Mouse (Mus musculus) olfactory bulb, adult 2 months (tissue): Measurements from ENCODE around the gene Olfr1098. TPM values are rescaled to one million over a fixed set of nuclear protein-coding genes. Genes with fewer than 3 reads are reported as not detected.

Experiments
- H3K27ac ChIP-seq: fragments of 200-500 bp; 2 replicates; pipeline ENCODE4 v1.5.1; 2012; ENCODE audit warnings: low read depth, low read length; ENCODE audit not compliant: insufficient read depth
- H3K4me1 ChIP-seq: fragments of 200-500 bp; 2 replicates; pipeline ENCODE4 v1.6.1; 2012; ENCODE audit warnings: low read length; ENCODE audit not compliant: control insufficient read depth, insufficient read depth
- H3K4me3 ChIP-seq: fragments of 200-500 bp; 2 replicates; pipeline ENCODE4 v1.5.1; 2012; ENCODE audit warnings: mild to moderate bottlenecking, low read depth, low read length, moderate library complexity; ENCODE audit not compliant: insufficient read depth
- CTCF ChIP-seq: fragments of 200-500 bp; IDR thresholded peaks from 2 replicates; pipeline ENCODE4 v1.5.1; 2012; ENCODE audit warnings: low read depth, mild to moderate bottlenecking, low read length, moderate library complexity; ENCODE audit not compliant: insufficient read depth
- POLR2A ChIP-seq: fragments of 200-500 bp; IDR thresholded peaks from 2 replicates; pipeline ENCODE4 v1.6.1; 2012; ENCODE audit warnings: mild to moderate bottlenecking, low read depth, low read length, moderate library complexity; ENCODE audit not compliant: insufficient read depth
- WGBS: fragments of 180-500 bp; shearing (Covaris S2); methylation state at CpG from one replicate; pipeline ENCODE4 v1.1.7; 2018; 5-methylcytosine and 5-hydroxymethylcytosine counted together
- polyA plus RNA-seq: library from polyadenylated mRNA; stranded (reverse); fragments of >200 nt; gene quantifications from 2 replicates; pipeline ENCODE4 v1.2.4, GENCODE M21; 2012; ENCODE audit warnings: low replicate concordance; ENCODE audit not compliant: missing spikeins, insufficient read depth, insufficient read length

Olfr1098 gene
- polyA plus RNA-seq: not detected in 2 replicates

DNA sequence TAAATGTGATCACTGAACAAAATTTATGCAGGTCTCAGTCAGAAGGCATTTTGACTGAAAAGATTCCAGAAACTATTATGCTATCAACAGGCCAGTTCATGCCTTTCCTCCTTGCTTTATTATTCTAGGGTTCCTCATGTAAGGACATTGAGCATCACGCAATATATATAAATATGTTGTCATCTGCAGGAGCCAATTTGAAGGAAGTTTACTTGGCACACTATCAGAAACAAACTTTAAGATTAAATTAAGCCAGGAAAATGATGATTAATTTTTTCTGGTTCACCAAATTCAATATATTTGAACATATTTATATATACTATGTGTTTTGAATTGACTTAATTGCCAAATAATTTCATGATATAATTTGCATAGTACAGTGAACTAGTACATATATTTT lies at the start of gene Olfr1098:
TSS of gene Olfr1098 (minus strand) at position 101 of the 400 bp plus-strand sequence.
- H3K4me3 ChIP-seq: no peak within 1 kb of the TSS
- H3K27ac ChIP-seq: no peak within 1 kb of the TSS
- TF ChIP-seq POLR2A (no peak), CTCF (no peak)
- WGBS: 88% methylated on average over 1 of the region's 1 CpGs
- H3K4me1 ChIP-seq: no peaks in the 10 kb centered on the region

DNA sequence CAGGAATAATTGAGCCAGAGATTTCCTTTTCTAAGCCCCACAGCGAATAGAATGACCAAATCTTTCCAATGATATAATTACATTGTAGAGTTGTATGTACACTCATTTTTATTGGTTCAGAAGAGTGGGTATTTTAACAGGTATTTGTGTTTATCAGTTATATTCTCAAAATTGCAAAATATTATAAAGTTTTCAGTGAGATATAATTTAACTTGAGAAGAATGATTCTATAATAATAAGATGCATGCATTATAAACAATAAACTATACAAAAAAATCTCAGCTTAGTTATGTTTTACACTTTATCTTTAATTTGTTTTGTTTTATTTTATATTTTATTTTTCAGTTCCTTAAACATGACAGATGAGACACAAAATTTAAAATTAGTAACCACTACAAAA lies 36.2 kb upstream of the Olfr1098 start, which contains the start of gene Olfr1099:
TSS of gene Olfr1099 (minus strand) at position 101 of the 400 bp plus-strand sequence.
- no peaks in the 10 kb centered on the region for H3K4me1 ChIP-seq
- H3K4me3 ChIP-seq: no peak within 1 kb of the TSS
- no peak within 1 kb of the TSS for H3K27ac ChIP-seq
- 75% methylated on average over 1 of the region's 1 CpGs for WGBS
- TF ChIP-seq POLR2A (no peak), CTCF (no peak)

GRCm38 (mm10) chr2:86926557-86926956 lies 2.2 kb upstream of the Olfr1098 start:
- no peak overlapping the region for H3K27ac ChIP-seq
- H3K4me1 ChIP-seq: no peaks in the 10 kb centered on the region
- TF ChIP-seq POLR2A: no peak
- TF ChIP-seq CTCF: no peak
- no peak overlapping the region for H3K4me3 ChIP-seq

DNA sequence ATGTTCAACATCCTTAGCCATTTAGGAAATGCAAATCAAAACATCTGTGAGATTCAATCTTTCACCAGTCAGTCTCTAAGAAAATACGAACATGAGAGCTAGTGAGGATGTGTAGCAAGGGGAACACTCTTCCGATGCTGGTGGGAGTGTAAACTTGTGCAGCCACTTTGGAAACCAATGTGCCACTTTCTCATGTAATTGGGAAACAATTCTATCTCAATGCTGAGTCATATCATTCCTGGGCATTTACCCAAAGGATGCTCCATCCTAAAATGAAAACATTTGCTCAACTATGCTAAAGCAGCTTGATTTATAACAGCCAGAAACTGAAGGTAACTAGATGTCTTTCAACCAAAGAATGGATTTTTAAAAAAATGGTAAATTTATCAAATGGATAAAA lies 18.7 kb downstream of the Olfr1098 start:
- H3K27ac ChIP-seq: no peak overlapping the region
- H3K4me1 ChIP-seq: no peaks in the 10 kb centered on the region
- no peak for TF ChIP-seq CTCF
- no peak for TF ChIP-seq POLR2A
- no peak overlapping the region for H3K4me3 ChIP-seq
- WGBS: 85% methylated on average over 2 of the region's 2 CpGs

GRCm38 (mm10) chr2:86892116-86892515 lies 32.2 kb downstream of the Olfr1098 start, which contains the start of gene Olfr1097:
Gene Olfr1097, minus strand, starts transcription at chr2:86892216.
- Histone ChIP-seq H3K4me1 (no peaks in the 10 kb centered on the region), H3K4me3 (no peak within 1 kb of the TSS), H3K27ac (no peak within 1 kb of the TSS)
- no peak for TF ChIP-seq POLR2A
- no peak for TF ChIP-seq CTCF
- 93% methylated on average over 1 of the region's 1 CpGs for WGBS

DNA sequence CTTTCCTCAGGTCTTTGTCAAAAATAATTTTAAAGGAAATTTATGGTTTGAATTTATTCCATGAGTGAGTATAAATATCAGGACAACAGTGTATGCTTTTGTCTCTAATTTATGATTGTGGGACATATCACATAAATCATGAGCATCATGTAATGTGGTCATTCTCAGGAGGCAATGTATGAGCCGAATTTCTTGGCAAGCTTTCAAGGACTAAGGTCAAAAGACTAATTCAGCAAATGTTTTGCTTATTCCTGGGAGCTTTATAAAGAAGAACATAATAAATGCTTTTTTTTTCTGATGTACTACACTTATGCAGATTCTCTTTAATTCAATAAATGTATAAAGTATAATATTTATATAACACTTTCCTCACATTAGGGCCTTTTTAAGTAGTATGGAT lies 49.6 kb downstream of the Olfr1098 start, which contains the start of gene Gm13723:
TSS of gene Gm13723 (minus strand) at position 101 of the 400 bp plus-strand sequence.
- no peak within 1 kb of the TSS for H3K4me3 ChIP-seq
- no peak within 1 kb of the TSS for H3K27ac ChIP-seq
- no peaks in the 10 kb centered on the region for H3K4me1 ChIP-seq
- 58% methylated on average over 1 of the region's 1 CpGs for WGBS
- TF ChIP-seq CTCF (no peak), POLR2A (no peak)

Other genes with a start within 250 kb of the Olfr1098 start
- gene Olfr1086, start 244.5 kb downstream of the Olfr1098 start, polyA plus RNA-seq: not detected in 2 replicates
- not detected in 2 replicates for gene Olfr1087, start 226.2 kb downstream of the Olfr1098 start, polyA plus RNA-seq
- gene Olfr1089, start 190.8 kb downstream of the Olfr1098 start, polyA plus RNA-seq: not detected in 2 replicates
- gene Olfr1090, start 165.6 kb downstream of the Olfr1098 start, polyA plus RNA-seq: not detected in 2 replicates
- not detected in 2 replicates for gene Olfr1093, start 142.1 kb downstream of the Olfr1098 start, polyA plus RNA-seq
- not detected in 2 replicates for gene Olfr141, start 114.5 kb downstream of the Olfr1098 start, polyA plus RNA-seq
- not detected in 2 replicates for gene Olfr1094, start 99.9 kb downstream of the Olfr1098 start, polyA plus RNA-seq
- gene Olfr1095, start 72.8 kb downstream of the Olfr1098 start, polyA plus RNA-seq: not detected in 2 replicates
- gene Gm13723, start 49.7 kb downstream of the Olfr1098 start, polyA plus RNA-seq: not detected in 2 replicates
- not detected in 2 replicates for gene Olfr1097, start 32.3 kb downstream of the Olfr1098 start, polyA plus RNA-seq
- not detected in 2 replicates for gene Olfr1099, start 36.1 kb upstream of the Olfr1098 start, polyA plus RNA-seq
- gene Olfr1100, start 55.4 kb upstream of the Olfr1098 start, polyA plus RNA-seq: not detected in 2 replicates
- gene Olfr1101, start 66.7 kb upstream of the Olfr1098 start, polyA plus RNA-seq: not detected in 2 replicates
- not detected in 2 replicates for gene Olfr1102, start 73.9 kb upstream of the Olfr1098 start, polyA plus RNA-seq
- gene Olfr1104, start 102.5 kb upstream of the Olfr1098 start, polyA plus RNA-seq: not detected in 2 replicates
- not detected in 2 replicates for gene Olfr1105, start 112.0 kb upstream of the Olfr1098 start, polyA plus RNA-seq
- gene Olfr1106, start 127.7 kb upstream of the Olfr1098 start, polyA plus RNA-seq: not detected in 2 replicates
- not detected in 2 replicates for gene Olfr1107, start 151.3 kb upstream of the Olfr1098 start, polyA plus RNA-seq
- not detected in 2 replicates for gene Olfr1109, start 171.5 kb upstream of the Olfr1098 start, polyA plus RNA-seq
- not detected in 2 replicates for gene Olfr259, start 190.0 kb upstream of the Olfr1098 start, polyA plus RNA-seq
- not detected in 2 replicates for gene Olfr1110, start 215.8 kb upstream of the Olfr1098 start, polyA plus RNA-seq
- not detected in 2 replicates for gene Olfr1111, start 228.1 kb upstream of the Olfr1098 start, polyA plus RNA-seq